Mouse (Mus musculus) midbrain, postnatal 0 days (tissue): ENCODE measurements at regions not wholly inside any gene's neighbourhood (a gene's known extent, or its start where the extent isn't known, plus 50 kb on each side); places are given as distances from the start of the nearest gene placed in this dataset.

Source experiments
- ATAC-seq: fragments of 200-750 bp; cut with Nextera tagmentation; 2 replicates; pipeline ENCODE4 v1.8.0; 2017; ENCODE audit warnings: moderate number of reproducible peaks, mild to moderate bottlenecking, moderate TSS enrichment, moderate library complexity; ENCODE audit not compliant: low FRiP score
- DNase-seq: peaks from one replicate; pipeline ENCODE4 v3.0.0-alpha.2; 2015; ENCODE audit warnings: low spot score
- H3K27ac ChIP-seq: fragments of 300-500 bp; sonication (generic); 2 replicates; pipeline ENCODE4 v1.5.1; 2014; ENCODE audit warnings: low read depth, mild to moderate bottlenecking, low read length, mixed read lengths
- H3K27me3 ChIP-seq: fragments of 300-500 bp; sonication (generic); 2 replicates; pipeline ENCODE4 v1.6.1; 2014; ENCODE audit warnings: low read length, control low read depth, mixed read lengths; ENCODE audit not compliant: insufficient read depth
- H3K36me3 ChIP-seq: fragments of 300-500 bp; sonication (generic); 2 replicates; pipeline ENCODE4 v1.6.1; 2014; ENCODE audit warnings: low read length, control low read depth, mixed read lengths; ENCODE audit not compliant: insufficient read depth
- H3K4me1 ChIP-seq: fragments of 300-500 bp; sonication (generic); 2 replicates; pipeline ENCODE4 v1.6.1; 2014; ENCODE audit warnings: mild to moderate bottlenecking, control low read depth, antibody characterized with exemption, low read length, mixed read lengths; ENCODE audit not compliant: insufficient read depth
- H3K4me2 ChIP-seq: fragments of 300-500 bp; sonication (generic); 2 replicates; pipeline ENCODE4 v1.6.1; 2014; ENCODE audit warnings: low read depth, mild to moderate bottlenecking, low read length, mixed read lengths; ENCODE audit not compliant: poor library complexity, severe bottlenecking
- H3K4me3 ChIP-seq: fragments of 300-500 bp; sonication (generic); 2 replicates; pipeline ENCODE4 v1.5.1; 2014; ENCODE audit warnings: low read depth, mild to moderate bottlenecking, low read length, moderate library complexity
- H3K9ac ChIP-seq: fragments of 300-500 bp; sonication (generic); replicated peaks from 2 replicates; pipeline ENCODE4 v1.6.1; 2014; ENCODE audit warnings: mild to moderate bottlenecking, low read length, moderate library complexity, mixed read lengths; ENCODE audit not compliant: poor library complexity, severe bottlenecking
- H3K9me3 ChIP-seq: fragments of 300-500 bp; sonication (generic); 2 replicates; pipeline ENCODE4 v1.6.1; 2016; ENCODE audit warnings: low read length, control low read depth
- CTCF ChIP-seq: IDR thresholded peaks from 2 replicates; pipeline ENCODE4 v1.5.1; 2016; ENCODE audit warnings: antibody characterized with exemption, mild to moderate bottlenecking
- WGBS: fragments of 180-500 bp; shearing (Covaris S2); extraction: QIAGEN DNeasy Blood & Tissue Kit; methylation state at CpG from one replicate; pipeline ENCODE4 v1.1.7; 2014; 5-methylcytosine and 5-hydroxymethylcytosine counted together

DNA sequence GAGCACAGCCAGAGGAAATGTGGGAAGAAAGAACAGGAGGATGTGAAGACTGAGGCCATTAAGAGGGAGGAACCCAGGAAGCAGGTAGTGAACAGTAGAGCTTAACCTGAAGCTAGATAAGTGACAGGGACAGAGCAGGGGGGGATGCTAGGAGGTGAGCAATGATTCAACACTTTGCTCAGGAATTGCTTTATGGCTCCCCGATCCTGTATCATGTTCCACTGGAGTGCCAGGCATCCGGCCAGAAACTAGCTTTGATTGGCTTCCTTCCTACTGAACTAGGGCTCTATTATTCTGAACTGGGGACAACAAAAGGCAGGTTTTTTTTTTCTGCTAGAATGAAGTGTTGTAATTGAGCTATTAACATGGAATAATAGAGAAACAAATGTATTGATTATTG lies 493.1 kb upstream of the Fat3 start:
- no peak for ATAC-seq
- H3K4me1 ChIP-seq, result no peaks in the 10 kb centered on the region
- H3K4me3 ChIP-seq, result no peak overlapping the region
- no peak overlapping the region for H3K4me2 ChIP-seq
- H3K9me3 ChIP-seq, result no peaks in the 10 kb centered on the region
- no peak overlapping the region for H3K27ac ChIP-seq
- TF ChIP-seq CTCF, result no peak
- no peaks in the 10 kb centered on the region for H3K36me3 ChIP-seq
- H3K27me3 ChIP-seq, result no peaks in the 10 kb centered on the region
- WGBS, result 60% methylated on average over 2 of the region's 2 CpGs
- no peak for DNase-seq
- no peak overlapping the region for H3K9ac ChIP-seq

- Histone ChIP-seq H3K4me1 (no peaks in the 10 kb centered on the region), H3K4me3 (no peak overlapping the region), H3K9ac (no peak overlapping the region), H3K36me3 (no peaks in the 10 kb centered on the region), H3K4me2 (no peak overlapping the region), H3K9me3 (no peaks in the 10 kb centered on the region), H3K27me3 (no peaks in the 10 kb centered on the region), H3K27ac (no peak overlapping the region)
- ATAC-seq (peak; percentile 35; the same call in 1 of the 2 replicates), DNase-seq (peak; percentile 0)
- no peak for TF ChIP-seq CTCF
- WGBS, result 33% methylated on average over 3 of the region's 3 CpGs
These were observed 487.0 kb upstream of the Fat3 start for GRCm38 (mm10) chr9:16988114-16988513.

DNA sequence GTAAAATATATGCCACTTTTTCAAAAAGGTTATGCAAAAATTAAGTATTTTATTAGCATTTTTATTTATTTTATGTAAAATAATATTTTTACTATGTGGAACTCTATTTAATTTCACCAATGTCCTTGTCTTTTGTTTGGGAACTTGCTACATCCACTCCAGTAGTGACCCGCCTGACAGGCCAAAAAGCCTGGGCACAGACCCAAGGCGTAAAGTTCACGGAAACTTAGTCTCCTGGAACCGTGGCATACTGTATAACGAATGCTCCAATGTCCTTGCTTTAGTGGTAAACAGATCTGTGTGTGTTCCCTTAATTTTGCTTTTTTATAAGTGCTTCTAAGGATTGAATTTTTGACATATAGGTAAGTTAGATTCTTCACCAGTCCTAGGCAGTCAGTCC lies 476.2 kb upstream of the Fat3 start:
- ATAC-seq, result no peak
- WGBS, result 93% methylated on average over 5 of the region's 5 CpGs

DNA sequence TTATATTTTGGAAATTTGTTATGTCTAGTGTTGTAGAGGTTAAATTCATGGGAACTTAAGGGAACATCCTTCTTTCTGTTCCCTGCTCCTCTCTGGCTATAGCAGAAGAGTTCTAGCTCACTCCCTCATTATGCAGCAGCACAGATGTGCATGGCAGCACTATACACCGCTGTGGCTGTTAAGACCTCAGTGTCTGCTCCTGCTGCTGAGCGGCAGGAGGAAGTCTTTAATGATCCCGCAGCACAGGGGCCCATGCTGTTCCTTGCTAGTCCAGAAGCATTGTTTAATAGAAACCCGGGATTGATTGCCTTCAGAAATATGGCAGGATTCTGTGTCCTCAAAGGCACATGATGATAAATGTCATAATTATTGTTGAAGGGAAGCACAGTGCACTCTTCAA lies 469.3 kb upstream of the Fat3 start:
- no peak overlapping the region for H3K4me2 ChIP-seq
- no peak overlapping the region for H3K9ac ChIP-seq
- H3K4me3 ChIP-seq, result no peak overlapping the region
- WGBS, result 30% methylated on average over 4 of the region's 4 CpGs
- TF ChIP-seq CTCF, result no peak
- no peak overlapping the region for H3K27ac ChIP-seq
- DNase-seq, result no peak
- no peaks in the 10 kb centered on the region for H3K36me3 ChIP-seq
- no peaks in the 10 kb centered on the region for H3K9me3 ChIP-seq
- ATAC-seq, result no peak
- H3K4me1 ChIP-seq, result no peaks in the 10 kb centered on the region
- no peaks in the 10 kb centered on the region for H3K27me3 ChIP-seq

More for the DNA sequence above, 476.2 kb upstream of the Fat3 start:
- no peaks in the 10 kb centered on the region for H3K9me3 ChIP-seq
- no peak overlapping the region for H3K9ac ChIP-seq
- H3K4me3 ChIP-seq, result no peak overlapping the region
- H3K4me2 ChIP-seq, result no peak overlapping the region
- H3K36me3 ChIP-seq, result no peaks in the 10 kb centered on the region
- H3K27me3 ChIP-seq, result no peaks in the 10 kb centered on the region
- no peak for TF ChIP-seq CTCF
- no peaks in the 10 kb centered on the region for H3K4me1 ChIP-seq
- no peak for DNase-seq
- no peak overlapping the region for H3K27ac ChIP-seq

GRCm38 (mm10) chr9:16933602-16934001 lies 432.5 kb upstream of the Fat3 start:
- no peaks in the 10 kb centered on the region for H3K27me3 ChIP-seq
- TF ChIP-seq CTCF, result no peak
- no peak overlapping the region for H3K4me3 ChIP-seq
- H3K9me3 ChIP-seq, result no peaks in the 10 kb centered on the region
- no peak overlapping the region for H3K27ac ChIP-seq
- no peaks in the 10 kb centered on the region for H3K36me3 ChIP-seq
- H3K4me1 ChIP-seq, result no peaks in the 10 kb centered on the region
- WGBS, result 76% methylated on average over 1 of the region's 1 CpGs
- H3K9ac ChIP-seq, result no peak overlapping the region
- ATAC-seq (no peak), DNase-seq (peak; percentile 31)
- H3K4me2 ChIP-seq, result no peak overlapping the region

DNA sequence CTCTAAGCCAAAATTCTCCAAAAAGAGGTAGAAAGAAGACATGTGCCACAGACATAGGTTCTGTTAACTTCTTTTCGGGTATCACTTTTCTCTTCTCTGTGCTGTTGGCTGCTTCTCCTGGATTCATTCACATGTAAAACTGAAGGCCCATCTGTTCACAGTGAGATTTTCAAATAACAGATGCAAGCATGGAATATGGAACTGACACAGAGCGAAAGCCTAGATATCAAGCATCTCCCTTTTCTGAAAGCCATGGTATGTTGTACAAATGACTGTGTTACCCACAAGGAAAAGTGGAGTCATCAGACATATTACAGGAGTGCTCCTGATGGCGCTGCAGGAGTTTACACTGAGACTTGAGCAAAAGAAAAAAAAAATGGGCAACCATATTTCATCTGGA lies 430.5 kb upstream of the Fat3 start:
- ATAC-seq, result no peak
- WGBS, result 84% methylated on average over 3 of the region's 3 CpGs
- no peak overlapping the region for H3K27ac ChIP-seq

More for the DNA sequence above, 430.5 kb upstream of the Fat3 start:
- Histone ChIP-seq H3K36me3 (no peaks in the 10 kb centered on the region), H3K4me3 (no peak overlapping the region), H3K4me1 (no peaks in the 10 kb centered on the region), H3K4me2 (no peak overlapping the region), H3K9ac (no peak overlapping the region), H3K9me3 (no peaks in the 10 kb centered on the region), H3K27me3 (no peaks in the 10 kb centered on the region)
- TF ChIP-seq CTCF, result no peak
- DNase-seq, result peak; percentile 18
